Mouse (Mus musculus): ENCODE data around the gene Wdr59. TPM values are rescaled to one million over a fixed set of nuclear protein-coding genes. Genes with fewer than 3 reads are reported as not detected.

The Wdr59 gene
- polyA plus RNA-seq, 2 experiments, result 1.1 to 2.8 TPM

- Histone ChIP-seq H3K27me3 (ENCODE audit: control insufficient read depth, insufficient read depth, low read length) (no peaks in the 10 kb centered on the region), H3K9me3 (ENCODE audit: control insufficient read depth, low read length) (no peaks in the 10 kb centered on the region), H3K36me3 (replicated peaks; ENCODE audit: control insufficient read depth, insufficient read depth, low read depth) (no peaks in the 10 kb centered on the region), H3K9ac (replicated peaks) (no peak overlapping the region), H3K4me1 (replicated peaks; ENCODE audit: control insufficient read depth in 2 of 2, insufficient read depth in 2 of 2, low read length in 1 of 2) (peaks cover 0 to 4% of the 10 kb centered on the region in 2 experiments; a peak in 1 of 4 replicates), H3K27ac (no peak overlapping the region), H3K4me3 (ENCODE audit: insufficient read depth in 1 of 2, low read depth in 2 of 2, low read length in 2 of 2) (no peak overlapping the region), H3K4me2 (ENCODE audit: low read depth) (no peak overlapping the region)
- DNase-seq (ENCODE audit: low read depth in 3 of 3, low spot score in 3 of 3), result no peak
- 39% methylated on average over 8 of the region's 8 CpGs for WGBS (ENCODE audit: insufficient replicate concordance)
- no peak for TF ChIP-seq CTCF (IDR thresholded peaks at IDR 0.05; ENCODE audit: low read depth)
- TF ChIP-seq EP300 (IDR thresholded peaks at IDR 0.05; ENCODE audit: low read depth), result no peak
- ATAC-seq (ENCODE audit: insufficient read depth), result no peak
Observed at GRCm38 (mm10) chr8:111527149-111527548, 5.3 kb upstream of the Wdr59 start.

GRCm38 (mm10) chr8:111526403-111527024 lies 4.6 kb upstream of the Wdr59 start:
- Histone ChIP-seq H3K36me3 (replicated peaks; ENCODE audit: control insufficient read depth, insufficient read depth, low read depth) (no peaks in the 10 kb centered on the region), H3K4me2 (ENCODE audit: low read depth) (no peak overlapping the region), H3K9me3 (ENCODE audit: control insufficient read depth, low read length) (no peaks in the 10 kb centered on the region), H3K27me3 (ENCODE audit: control insufficient read depth, insufficient read depth, low read length) (no peaks in the 10 kb centered on the region), H3K9ac (replicated peaks) (no peak overlapping the region), H3K4me1 (replicated peaks; ENCODE audit: control insufficient read depth in 2 of 2, insufficient read depth in 2 of 2, low read length in 1 of 2) (peaks cover 0 to 4% of the 10 kb centered on the region in 2 experiments; a peak in 1 of 4 replicates), H3K27ac (no peak overlapping the region), H3K4me3 (ENCODE audit: insufficient read depth in 1 of 2, low read depth in 2 of 2, low read length in 2 of 2) (no peak overlapping the region)
- WGBS (ENCODE audit: insufficient replicate concordance), result 34% methylated on average over 6 of the region's 6 CpGs
- ATAC-seq (ENCODE audit: insufficient read depth) (no peak), DNase-seq (ENCODE audit: low read depth in 3 of 3, low spot score in 3 of 3) (no peak)
- TF ChIP-seq CTCF (IDR thresholded peaks at IDR 0.05; ENCODE audit: low read depth) (no peak), EP300 (IDR thresholded peaks at IDR 0.05; ENCODE audit: low read depth) (no peak)

- ATAC-seq (ENCODE audit: insufficient read depth) (no peak), DNase-seq (ENCODE audit: low read depth in 3 of 3, low spot score in 3 of 3) (no peak)
- no peak overlapping the region for H3K9ac ChIP-seq (replicated peaks)
- peak overlapping the region; percentile 31; the same call in 1 of the 2 replicates for H3K27ac ChIP-seq
- no peaks in the 10 kb centered on the region for H3K27me3 ChIP-seq (ENCODE audit: control insufficient read depth, insufficient read depth, low read length)
- H3K4me1 ChIP-seq (replicated peaks; ENCODE audit: control insufficient read depth in 2 of 2, insufficient read depth in 2 of 2, low read length in 1 of 2), result peaks cover 4 to 19% of the 10 kb centered on the region in 2 experiments; a peak in 3 of 4 replicates
- H3K4me3 ChIP-seq (ENCODE audit: insufficient read depth in 1 of 2, low read depth in 2 of 2, low read length in 2 of 2), result no peak overlapping the region
- H3K4me2 ChIP-seq (ENCODE audit: low read depth), result no peak overlapping the region
- no peaks in the 10 kb centered on the region for H3K9me3 ChIP-seq (ENCODE audit: control insufficient read depth, low read length)
- whole genome bisulfite sequencing (ENCODE audit: insufficient replicate concordance), result 74% methylated on average over 2 of the region's 2 CpGs
- TF ChIP-seq EP300 (IDR thresholded peaks at IDR 0.05; ENCODE audit: low read depth), result no peak
- no peak for TF ChIP-seq CTCF (IDR thresholded peaks at IDR 0.05; ENCODE audit: low read depth)
- no peaks in the 10 kb centered on the region for H3K36me3 ChIP-seq (replicated peaks; ENCODE audit: control insufficient read depth, insufficient read depth, low read depth)
Observed at GRCm38 (mm10) chr8:111517466-111517865, 4.4 kb downstream of the Wdr59 start.

GRCm38 (mm10) chr8:111516451-111517035 lies 5.3 kb downstream of the Wdr59 start:
- no peaks in the 10 kb centered on the region for H3K9me3 ChIP-seq (ENCODE audit: control insufficient read depth, low read length)
- peak in 2 of 3 experiments; percentile 46 to 53 for DNase-seq (ENCODE audit: low read depth in 3 of 3, low spot score in 3 of 3)
- TF ChIP-seq CTCF (IDR thresholded peaks at IDR 0.05; ENCODE audit: low read depth) (no peak), EP300 (IDR thresholded peaks at IDR 0.05; ENCODE audit: low read depth) (peak; percentile 61; the same call in 1 of the 2 replicates)
- no peaks in the 10 kb centered on the region for H3K27me3 ChIP-seq (ENCODE audit: control insufficient read depth, insufficient read depth, low read length)
- WGBS (ENCODE audit: insufficient replicate concordance), result 54% methylated on average over 7 of the region's 7 CpGs
- ATAC-seq (ENCODE audit: insufficient read depth), result peak; percentile 81
- peaks cover 4 to 19% of the 10 kb centered on the region in 2 experiments; a peak in 3 of 4 replicates for H3K4me1 ChIP-seq (replicated peaks; ENCODE audit: control insufficient read depth in 2 of 2, insufficient read depth in 2 of 2, low read length in 1 of 2)
- H3K4me2 ChIP-seq (ENCODE audit: low read depth), result no peak overlapping the region
- no peak overlapping the region; the same call in 1 of the 2 replicates for H3K9ac ChIP-seq (replicated peaks)
- H3K4me3 ChIP-seq (ENCODE audit: insufficient read depth in 1 of 2, low read depth in 2 of 2, low read length in 2 of 2), result no peak overlapping the region
- H3K36me3 ChIP-seq (replicated peaks; ENCODE audit: control insufficient read depth, insufficient read depth, low read depth), result no peaks in the 10 kb centered on the region
- peak overlapping the region; percentile 2; the same call in 1 of the 2 replicates for H3K27ac ChIP-seq

GRCm38 (mm10) chr8:111513446-111513845 lies 8.4 kb downstream of the Wdr59 start:
- no peak for TF ChIP-seq EP300 (IDR thresholded peaks at IDR 0.05; ENCODE audit: low read depth)
- no peak for TF ChIP-seq CTCF (IDR thresholded peaks at IDR 0.05; ENCODE audit: low read depth)
- WGBS (ENCODE audit: insufficient replicate concordance), result 84% methylated on average over 8 of the region's 8 CpGs
- Histone ChIP-seq H3K27me3 (ENCODE audit: control insufficient read depth, insufficient read depth, low read length) (no peaks in the 10 kb centered on the region), H3K4me2 (ENCODE audit: low read depth) (no peak overlapping the region), H3K4me3 (ENCODE audit: insufficient read depth in 1 of 2, low read depth in 2 of 2, low read length in 2 of 2) (no peak overlapping the region), H3K27ac (no peak overlapping the region), H3K4me1 (replicated peaks; ENCODE audit: control insufficient read depth in 2 of 2, insufficient read depth in 2 of 2, low read length in 1 of 2) (peaks cover 23 to 36% of the 10 kb centered on the region in 2 experiments), H3K36me3 (replicated peaks; ENCODE audit: control insufficient read depth, insufficient read depth, low read depth) (no peaks in the 10 kb centered on the region), H3K9me3 (ENCODE audit: control insufficient read depth, low read length) (no peaks in the 10 kb centered on the region), H3K9ac (replicated peaks) (no peak overlapping the region)
- DNase-seq (ENCODE audit: low read depth in 3 of 3, low spot score in 3 of 3) (no peak), ATAC-seq (ENCODE audit: insufficient read depth) (no peak)

Data from liver, embryonic 14.5 days (tissue).